Mouse (Mus musculus): ENCODE data around the gene Erich6b. TPM values are rescaled to one million over a fixed set of nuclear protein-coding genes. Genes with fewer than 3 reads are reported as not detected.

Gene Erich6b
- polyA plus RNA-seq, 1 experiment from 2014 or later: not detected

- no peaks in the 10 kb centered on the region for H3K27me3 ChIP-seq (replicated peaks; ENCODE audit: insufficient read depth, low read length)
- no peak for ATAC-seq
These were observed 48.4 kb downstream of the Erich6b start for GRCm38 (mm10) chr14:75690428-75690827.

GRCm38 (mm10) chr14:75696096-75696495, 54.0 kb downstream of the Erich6b start:
- no peak for ATAC-seq

More at GRCm38 (mm10) chr14:75690428-75690827, 48.4 kb downstream of the Erich6b start:
- H3K4me2 ChIP-seq (replicated peaks; ENCODE audit: low read depth, low read length): no peak overlapping the region
- H3K27ac ChIP-seq (ENCODE audit: low read length): no peak overlapping the region
- no peak for DNase-seq (ENCODE audit: low spot score)
- no peaks in the 10 kb centered on the region for H3K36me3 ChIP-seq (ENCODE audit: insufficient read depth, low read length)
- no peaks in the 10 kb centered on the region for H3K9me3 ChIP-seq (ENCODE audit: low read length)
- no peak overlapping the region for H3K9ac ChIP-seq (replicated peaks; ENCODE audit: low read depth)
- no peaks in the 10 kb centered on the region for H3K4me1 ChIP-seq (ENCODE audit: insufficient read depth, low read depth, low read length)
- 90% methylated on average over 2 of the region's 2 CpGs for WGBS
- TF ChIP-seq EP300 (IDR thresholded peaks at IDR 0.05): no peak
- no peak for TF ChIP-seq CTCF (IDR thresholded peaks at IDR 0.05)
- no peak overlapping the region for H3K4me3 ChIP-seq (ENCODE audit: low read depth, low read length)

GRCm38 (mm10) chr14:75697928-75698327, 55.9 kb downstream of the Erich6b start:
- Histone ChIP-seq H3K27me3 (replicated peaks; ENCODE audit: insufficient read depth, low read length) (no peaks in the 10 kb centered on the region), H3K4me3 (ENCODE audit: low read depth, low read length) (no peak overlapping the region), H3K4me1 (ENCODE audit: insufficient read depth, low read depth, low read length) (no peaks in the 10 kb centered on the region), H3K9ac (replicated peaks; ENCODE audit: low read depth) (no peak overlapping the region), H3K9me3 (ENCODE audit: low read length) (no peaks in the 10 kb centered on the region), H3K4me2 (replicated peaks; ENCODE audit: low read depth, low read length) (no peak overlapping the region), H3K27ac (ENCODE audit: low read length) (no peak overlapping the region), H3K36me3 (ENCODE audit: insufficient read depth, low read length) (no peaks in the 10 kb centered on the region)
- TF ChIP-seq CTCF (IDR thresholded peaks at IDR 0.05) (no peak), EP300 (IDR thresholded peaks at IDR 0.05) (no peak)
- 73% methylated on average over 1 of the region's 1 CpGs for WGBS
- DNase-seq (ENCODE audit: low spot score): no peak
- ATAC-seq: no peak

More at GRCm38 (mm10) chr14:75696096-75696495, 54.0 kb downstream of the Erich6b start:
- Histone ChIP-seq H3K4me2 (replicated peaks; ENCODE audit: low read depth, low read length) (no peak overlapping the region), H3K36me3 (ENCODE audit: insufficient read depth, low read length) (no peaks in the 10 kb centered on the region), H3K4me1 (ENCODE audit: insufficient read depth, low read depth, low read length) (no peaks in the 10 kb centered on the region), H3K9me3 (ENCODE audit: low read length) (no peaks in the 10 kb centered on the region), H3K27me3 (replicated peaks; ENCODE audit: insufficient read depth, low read length) (no peaks in the 10 kb centered on the region), H3K9ac (replicated peaks; ENCODE audit: low read depth) (no peak overlapping the region), H3K27ac (ENCODE audit: low read length) (no peak overlapping the region), H3K4me3 (ENCODE audit: low read depth, low read length) (no peak overlapping the region)
- no peak for TF ChIP-seq CTCF (IDR thresholded peaks at IDR 0.05)
- WGBS: 70% methylated on average over 5 of the region's 5 CpGs
- no peak for DNase-seq (ENCODE audit: low spot score)

GRCm38 (mm10) chr14:75706647-75707046, 64.6 kb downstream of the Erich6b start:
- no peaks in the 10 kb centered on the region for H3K27me3 ChIP-seq (replicated peaks; ENCODE audit: insufficient read depth, low read length)
- H3K36me3 ChIP-seq (ENCODE audit: insufficient read depth, low read length): peaks cover 20% of the 10 kb centered on the region
- H3K27ac ChIP-seq (ENCODE audit: low read length): no peak overlapping the region
- no peak for ATAC-seq
- H3K4me3 ChIP-seq (ENCODE audit: low read depth, low read length): no peak overlapping the region
- no peak overlapping the region for H3K9ac ChIP-seq (replicated peaks; ENCODE audit: low read depth)
- no peak for DNase-seq (ENCODE audit: low spot score)
- no peak overlapping the region for H3K4me2 ChIP-seq (replicated peaks; ENCODE audit: low read depth, low read length)
- no peaks in the 10 kb centered on the region for H3K9me3 ChIP-seq (ENCODE audit: low read length)
- WGBS: 85% methylated on average over 4 of the region's 4 CpGs
- no peaks in the 10 kb centered on the region for H3K4me1 ChIP-seq (ENCODE audit: insufficient read depth, low read depth, low read length)
- TF ChIP-seq EP300 (IDR thresholded peaks at IDR 0.05) (no peak), CTCF (IDR thresholded peaks at IDR 0.05) (no peak)

GRCm38 (mm10) chr14:75707771-75708170, 65.7 kb downstream of the Erich6b start:
- Histone ChIP-seq H3K9ac (replicated peaks; ENCODE audit: low read depth) (no peak overlapping the region), H3K4me1 (ENCODE audit: insufficient read depth, low read depth, low read length) (no peaks in the 10 kb centered on the region), H3K27ac (ENCODE audit: low read length) (no peak overlapping the region), H3K4me2 (replicated peaks; ENCODE audit: low read depth, low read length) (no peak overlapping the region), H3K9me3 (ENCODE audit: low read length) (no peaks in the 10 kb centered on the region), H3K4me3 (ENCODE audit: low read depth, low read length) (no peak overlapping the region), H3K36me3 (ENCODE audit: insufficient read depth, low read length) (peaks cover 25% of the 10 kb centered on the region), H3K27me3 (replicated peaks; ENCODE audit: insufficient read depth, low read length) (no peaks in the 10 kb centered on the region)
- DNase-seq (ENCODE audit: low spot score): no peak
- ATAC-seq: no peak
- WGBS: 79% methylated on average over 7 of the region's 7 CpGs
- TF ChIP-seq EP300 (IDR thresholded peaks at IDR 0.05) (no peak), CTCF (IDR thresholded peaks at IDR 0.05) (no peak)

- 93% methylated on average over 1 of the region's 1 CpGs for WGBS
- no peaks in the 10 kb centered on the region for H3K27me3 ChIP-seq (replicated peaks; ENCODE audit: insufficient read depth, low read length)
- DNase-seq (ENCODE audit: low spot score) (no peak), ATAC-seq (no peak)
- no peak overlapping the region for H3K4me3 ChIP-seq (ENCODE audit: low read depth, low read length)
- no peaks in the 10 kb centered on the region for H3K4me1 ChIP-seq (ENCODE audit: insufficient read depth, low read depth, low read length)
- TF ChIP-seq CTCF (IDR thresholded peaks at IDR 0.05): no peak
- no peak overlapping the region for H3K9ac ChIP-seq (replicated peaks; ENCODE audit: low read depth)
- no peaks in the 10 kb centered on the region for H3K9me3 ChIP-seq (ENCODE audit: low read length)
- H3K4me2 ChIP-seq (replicated peaks; ENCODE audit: low read depth, low read length): no peak overlapping the region
- no peak overlapping the region for H3K27ac ChIP-seq (ENCODE audit: low read length)
- H3K36me3 ChIP-seq (ENCODE audit: insufficient read depth, low read length): peaks cover 23% of the 10 kb centered on the region
These were observed 66.9 kb downstream of the Erich6b start for GRCm38 (mm10) chr14:75708986-75709385.

- no peak for TF ChIP-seq CTCF (IDR thresholded peaks at IDR 0.05)
- no peak for TF ChIP-seq EP300 (IDR thresholded peaks at IDR 0.05)
- no peak for ATAC-seq
- Histone ChIP-seq H3K36me3 (ENCODE audit: insufficient read depth, low read length) (peaks cover 22% of the 10 kb centered on the region), H3K4me1 (ENCODE audit: insufficient read depth, low read depth, low read length) (no peaks in the 10 kb centered on the region), H3K9me3 (ENCODE audit: low read length) (no peaks in the 10 kb centered on the region), H3K4me3 (ENCODE audit: low read depth, low read length) (no peak overlapping the region), H3K9ac (replicated peaks; ENCODE audit: low read depth) (no peak overlapping the region), H3K27me3 (replicated peaks; ENCODE audit: insufficient read depth, low read length) (no peaks in the 10 kb centered on the region), H3K4me2 (replicated peaks; ENCODE audit: low read depth, low read length) (no peak overlapping the region), H3K27ac (ENCODE audit: low read length) (no peak overlapping the region)
- DNase-seq (ENCODE audit: low spot score): no peak
- 98% methylated on average over 3 of the region's 3 CpGs for WGBS
These were observed 69.7 kb downstream of the Erich6b start for GRCm38 (mm10) chr14:75711731-75712130.
